Mouse (Mus musculus): ENCODE measurements around the gene Mamdc4. TPM values are rescaled to one million over a fixed set of nuclear protein-coding genes. Genes with fewer than 3 reads are reported as not detected.

Mamdc4 gene
- total RNA-seq (2017), result 2.8 to 6.2 TPM in 2 of 3 replicates, not detected in the other

- ATAC-seq (replicated peaks; ENCODE audit: insufficient number of reproducible peaks, low FRiP score, low TSS enrichment, poor library complexity, severe bottlenecking), result peak; percentile 91
Observed at GRCm38 (mm10) chr2:25574579-25575431, at the start of gene Mamdc4, which contains the start of gene Phpt1. TSS of gene Mamdc4 (minus strand) at chr2:25574845. TSS of gene Phpt1 (minus strand) at chr2:25575224.

- ATAC-seq (replicated peaks; ENCODE audit: insufficient number of reproducible peaks, low FRiP score, low TSS enrichment, poor library complexity, severe bottlenecking), result peak; percentile 80
Observed at GRCm38 (mm10) chr2:25621229-25622200, 46.9 kb upstream of the Mamdc4 start, which contains the start of gene Tmem141. TSS of gene Tmem141 (minus strand) at chr2:25622005.

DNA sequence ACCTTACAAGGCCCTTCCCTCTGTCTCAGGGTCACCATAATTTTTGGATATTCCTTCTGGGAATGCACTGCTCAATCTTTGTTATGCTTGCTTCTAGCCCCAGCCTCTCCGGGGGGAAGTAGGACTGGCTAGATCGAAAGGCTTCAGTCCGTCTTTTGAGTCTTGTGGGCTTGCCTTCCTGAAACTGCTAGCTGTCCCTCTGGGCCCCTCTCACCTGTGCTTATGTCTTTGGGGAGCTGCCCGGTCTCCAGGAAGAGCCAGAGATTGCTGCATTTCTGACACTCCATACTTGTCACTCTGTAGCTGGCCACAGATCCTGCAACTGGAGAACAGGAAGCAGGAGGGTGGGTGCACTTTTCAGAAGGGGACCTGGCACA lies 46.2 kb upstream of the Mamdc4 start:
- ATAC-seq (replicated peaks; ENCODE audit: insufficient number of reproducible peaks, low FRiP score, low TSS enrichment, poor library complexity, severe bottlenecking), result no peak

DNA sequence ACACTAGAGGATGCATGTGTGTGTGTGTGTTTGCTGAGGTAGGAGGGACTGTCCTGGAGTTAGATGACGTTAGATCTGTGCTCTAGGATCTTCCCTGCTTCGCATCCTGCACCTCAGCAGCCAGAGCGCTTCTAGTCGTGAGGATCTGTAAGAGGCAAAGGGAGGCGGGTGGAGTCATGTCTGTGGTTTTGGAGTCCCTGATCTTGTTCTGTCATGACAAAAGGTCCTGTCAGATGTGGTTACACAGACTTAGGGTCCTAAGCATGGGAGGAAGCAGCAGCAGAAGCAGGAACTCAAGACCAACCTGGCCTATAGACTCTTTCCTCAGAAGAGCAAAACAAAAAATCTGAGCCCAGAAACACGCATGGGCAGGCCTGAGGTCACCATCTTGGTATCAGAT lies 45.7 kb upstream of the Mamdc4 start:
- no peak for ATAC-seq (replicated peaks; ENCODE audit: insufficient number of reproducible peaks, low FRiP score, low TSS enrichment, poor library complexity, severe bottlenecking)

DNA sequence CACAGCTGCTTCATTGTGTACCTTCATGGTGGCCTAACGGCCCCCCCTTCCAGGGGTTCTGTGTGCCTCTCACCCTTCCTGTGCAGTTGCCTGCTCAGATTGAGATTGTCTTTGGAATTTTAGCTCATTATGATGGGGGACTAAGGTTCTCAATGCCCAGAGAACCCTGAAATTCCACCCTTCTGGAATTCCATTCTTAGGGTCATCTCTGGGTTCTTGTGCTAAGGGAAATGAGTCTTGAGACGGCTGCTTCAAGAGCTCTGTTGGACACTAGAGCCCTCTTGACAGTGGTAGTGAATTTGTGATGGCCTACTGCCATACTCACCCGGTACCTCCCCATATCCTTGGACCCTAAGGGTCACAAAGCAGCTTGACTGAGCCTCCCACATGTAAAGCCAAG lies 42.9 kb upstream of the Mamdc4 start, which contains the start of gene Ccdc183:
TSS of gene Ccdc183 (minus strand) at position 101 of the 400 bp plus-strand sequence.
- ATAC-seq (replicated peaks; ENCODE audit: insufficient number of reproducible peaks, low FRiP score, low TSS enrichment, poor library complexity, severe bottlenecking), result no peak

DNA sequence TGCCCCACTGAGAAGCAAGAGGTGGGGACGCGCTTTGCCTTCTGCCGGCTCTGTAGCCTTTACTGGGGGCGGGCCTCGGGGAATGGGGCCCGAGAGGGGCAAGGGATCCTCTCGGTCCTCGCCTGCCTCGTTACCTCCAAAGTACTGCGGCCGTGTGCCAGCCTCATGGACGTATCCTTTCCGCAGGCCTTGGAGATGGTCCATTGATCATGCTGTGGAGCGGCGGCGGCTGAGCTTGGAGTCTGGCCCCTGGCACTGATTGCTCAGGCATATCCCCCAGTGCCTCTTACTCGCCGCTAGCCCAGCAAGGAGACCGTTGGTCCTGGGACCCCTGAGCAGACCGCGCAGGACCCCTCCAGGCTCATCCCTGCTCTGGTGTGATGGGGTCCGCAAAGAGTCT lies 41.8 kb upstream of the Mamdc4 start:
- ATAC-seq (replicated peaks; ENCODE audit: insufficient number of reproducible peaks, low FRiP score, low TSS enrichment, poor library complexity, severe bottlenecking), result no peak

GRCm38 (mm10) chr2:25608671-25609070 lies 34.0 kb upstream of the Mamdc4 start:
- peak; percentile 14; the same call in 1 of the 2 replicates for ATAC-seq (replicated peaks; ENCODE audit: insufficient number of reproducible peaks, low FRiP score, low TSS enrichment, poor library complexity, severe bottlenecking)

DNA sequence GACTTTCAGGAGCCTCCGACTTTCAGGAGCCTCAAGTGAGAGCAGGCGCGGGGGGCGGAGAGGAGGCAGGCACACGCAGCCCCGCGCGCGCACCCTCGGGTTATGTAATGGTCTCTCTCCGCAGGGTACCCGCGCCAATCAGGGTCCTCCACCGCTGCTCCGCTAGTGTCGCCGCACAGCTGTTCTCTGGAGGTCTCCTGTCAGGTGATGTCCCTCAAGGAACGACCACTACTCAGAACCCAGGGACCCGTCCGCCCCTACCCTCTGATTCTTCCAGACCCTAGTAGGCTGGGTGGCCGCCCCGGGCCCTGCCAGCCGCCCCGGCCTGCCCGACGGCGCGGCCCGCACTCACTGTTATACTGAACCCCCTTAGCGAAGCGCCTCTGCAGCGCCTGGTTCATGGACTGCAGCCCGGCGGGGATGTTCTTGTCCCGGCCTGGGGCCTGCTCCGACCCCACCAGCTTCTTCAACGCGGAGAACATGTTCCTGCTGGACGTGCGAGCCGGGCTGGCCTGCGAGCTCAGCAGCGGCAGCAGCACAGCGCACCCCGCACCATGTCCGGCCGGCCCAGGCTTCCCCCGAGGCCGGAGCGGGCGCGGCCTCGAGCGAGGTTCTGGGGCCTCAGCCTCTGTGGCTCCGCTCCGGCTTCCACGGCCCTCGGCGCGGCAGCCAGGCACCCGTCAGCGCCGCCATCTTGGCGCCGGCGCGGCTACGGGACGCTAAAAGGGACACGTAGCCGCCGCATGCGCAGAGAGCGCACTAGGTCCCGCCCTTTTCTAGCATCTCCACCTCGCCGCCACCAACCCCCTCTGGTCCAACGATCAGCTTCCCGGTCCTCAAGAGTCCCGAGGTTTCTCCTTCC lies 33.3 kb upstream of the Mamdc4 start, which contains the start of gene Rabl6:
TSS of gene Rabl6 (minus strand) at position 761 of the 862 bp plus-strand sequence.
- peak; percentile 85 for ATAC-seq (replicated peaks; ENCODE audit: insufficient number of reproducible peaks, low FRiP score, low TSS enrichment, poor library complexity, severe bottlenecking)

DNA sequence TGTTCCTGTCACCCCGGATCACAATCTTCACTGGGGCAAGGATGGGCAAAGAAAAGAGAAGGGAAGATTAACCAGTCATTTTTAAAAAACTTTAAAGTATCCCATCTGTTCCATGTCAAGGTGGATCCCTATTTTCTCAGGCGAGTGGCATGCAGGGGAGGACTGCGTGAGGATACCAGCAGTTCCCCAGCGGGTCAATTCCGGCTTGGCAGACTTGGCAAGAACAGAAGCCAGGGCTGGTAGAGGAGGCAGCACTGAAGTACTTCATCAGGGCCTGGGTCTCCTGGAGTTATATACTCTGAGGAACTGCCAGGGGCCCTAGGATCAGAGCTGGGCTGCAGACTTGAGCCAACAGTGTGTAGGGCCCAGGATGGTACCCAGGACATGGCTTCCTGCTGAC lies 27.9 kb upstream of the Mamdc4 start:
- no peak for ATAC-seq (replicated peaks; ENCODE audit: insufficient number of reproducible peaks, low FRiP score, low TSS enrichment, poor library complexity, severe bottlenecking)

DNA sequence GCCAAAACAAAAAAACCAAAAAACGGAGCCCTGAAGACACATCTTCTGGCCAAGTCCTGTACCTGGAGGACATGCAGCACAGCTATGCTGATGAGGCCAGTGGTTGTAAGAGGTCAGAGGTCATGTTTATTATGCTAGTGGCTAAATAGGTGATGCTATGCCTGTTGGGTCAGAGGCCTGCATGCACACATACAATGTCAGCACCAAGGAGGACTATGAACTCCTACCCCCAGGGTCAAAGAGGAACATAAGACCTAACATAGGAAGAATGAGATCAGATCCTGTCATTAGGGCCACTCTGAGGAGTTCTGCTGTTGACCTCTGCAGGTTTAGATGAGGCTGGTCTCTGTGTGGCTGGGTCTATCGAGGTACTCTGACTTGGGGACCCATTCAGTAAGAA lies 25.4 kb upstream of the Mamdc4 start:
- ATAC-seq (replicated peaks; ENCODE audit: insufficient number of reproducible peaks, low FRiP score, low TSS enrichment, poor library complexity, severe bottlenecking), result no peak

DNA sequence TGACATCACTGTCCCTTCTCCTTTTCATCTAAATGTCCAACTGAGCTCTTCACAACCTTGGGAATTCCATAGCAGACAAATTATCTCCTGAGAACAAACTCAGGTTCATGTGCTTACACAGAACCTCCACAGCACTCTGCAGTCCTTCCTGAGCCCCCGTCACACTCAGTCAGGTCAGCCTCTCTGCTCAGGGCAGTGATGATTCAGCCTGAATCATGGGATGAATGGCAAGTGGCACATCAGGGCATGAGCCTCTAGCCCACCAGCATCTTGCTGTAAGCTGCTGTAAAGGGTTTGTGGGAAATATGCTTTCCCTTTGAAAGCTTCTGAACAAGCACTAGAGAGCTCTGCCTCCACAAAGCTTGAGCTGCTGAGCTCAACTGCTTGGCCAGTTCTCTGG lies 24.1 kb upstream of the Mamdc4 start:
- ATAC-seq (replicated peaks; ENCODE audit: insufficient number of reproducible peaks, low FRiP score, low TSS enrichment, poor library complexity, severe bottlenecking), result no peak

- ATAC-seq (replicated peaks; ENCODE audit: insufficient number of reproducible peaks, low FRiP score, low TSS enrichment, poor library complexity, severe bottlenecking), result no peak
Observed at GRCm38 (mm10) chr2:25596765-25597510, 22.3 kb upstream of the Mamdc4 start.

DNA sequence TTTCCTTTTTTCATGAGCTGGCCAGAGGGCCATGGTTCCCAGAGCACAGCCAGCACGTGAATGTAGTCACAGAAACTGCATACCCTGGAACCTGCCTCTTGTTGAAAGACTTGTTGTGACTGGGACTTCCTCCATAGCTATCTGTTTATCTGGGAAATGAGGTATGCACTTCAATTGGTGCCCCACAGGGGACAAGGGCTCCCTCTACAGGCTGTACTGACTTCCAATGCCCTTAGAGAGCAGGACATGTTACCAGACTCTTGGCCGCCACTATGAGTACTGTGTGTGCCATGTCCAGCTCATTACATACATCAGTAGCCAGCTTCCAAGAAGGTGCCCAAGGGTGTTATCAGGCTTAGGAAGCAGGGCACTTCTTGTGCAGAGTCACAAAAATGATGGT lies 17.2 kb upstream of the Mamdc4 start:
- ATAC-seq (replicated peaks; ENCODE audit: insufficient number of reproducible peaks, low FRiP score, low TSS enrichment, poor library complexity, severe bottlenecking), result no peak

GRCm38 (mm10) chr2:25588227-25588907 lies 13.7 kb upstream of the Mamdc4 start:
- ATAC-seq (replicated peaks; ENCODE audit: insufficient number of reproducible peaks, low FRiP score, low TSS enrichment, poor library complexity, severe bottlenecking), result no peak

- ATAC-seq (replicated peaks; ENCODE audit: insufficient number of reproducible peaks, low FRiP score, low TSS enrichment, poor library complexity, severe bottlenecking), result no peak
Observed at GRCm38 (mm10) chr2:25587290-25587689, 12.6 kb upstream of the Mamdc4 start.

DNA sequence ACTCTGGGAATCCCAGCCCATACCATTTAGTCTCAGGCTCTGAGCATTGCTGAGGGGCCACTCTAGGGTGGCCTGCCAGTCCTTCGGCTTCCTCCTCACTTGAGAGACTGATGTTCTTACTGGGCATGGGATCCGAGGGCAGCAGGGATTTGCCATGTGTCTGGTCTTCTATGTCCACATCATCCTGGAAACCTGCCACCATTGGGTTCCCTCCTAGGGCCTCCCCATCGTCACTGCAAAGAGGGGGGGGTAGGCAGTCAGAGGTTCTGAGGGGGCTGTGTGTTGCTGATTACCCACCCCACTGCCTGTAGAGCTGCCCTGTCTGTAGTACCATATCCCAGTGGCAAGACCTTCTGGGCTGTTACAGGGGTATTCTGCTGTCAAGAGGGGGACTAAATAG lies 11.0 kb upstream of the Mamdc4 start:
- no peak for ATAC-seq (replicated peaks; ENCODE audit: insufficient number of reproducible peaks, low FRiP score, low TSS enrichment, poor library complexity, severe bottlenecking)

DNA sequence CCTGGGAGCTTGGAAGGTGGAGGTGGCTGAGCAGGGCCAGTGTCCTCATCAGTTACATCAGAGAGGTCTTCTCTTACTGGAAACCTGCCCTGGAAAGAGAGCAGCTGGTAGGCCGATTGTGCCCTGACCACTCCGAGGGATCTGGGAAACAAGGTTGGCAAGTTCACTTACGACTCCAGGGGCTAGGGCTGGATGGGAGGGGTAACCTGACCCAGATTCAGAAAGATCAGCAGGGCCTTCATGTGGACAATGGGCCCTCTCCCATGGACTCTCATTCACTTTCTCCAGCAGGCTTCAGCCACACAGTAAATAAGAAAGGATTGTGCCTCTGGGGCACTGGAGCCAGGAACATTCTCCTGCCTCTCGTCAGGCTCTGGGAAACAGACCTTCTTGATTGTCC lies 10.2 kb upstream of the Mamdc4 start:
- no peak for ATAC-seq (replicated peaks; ENCODE audit: insufficient number of reproducible peaks, low FRiP score, low TSS enrichment, poor library complexity, severe bottlenecking)
